Mouse (Mus musculus) liver, adult 2 months (tissue): ENCODE data around the gene Muc13.

Experiments
- CTCF ChIP-seq: fragments of 200-500 bp; IDR thresholded peaks from 2 replicates; pipeline ENCODE4 v1.5.1; 2011; ENCODE audit warnings: low read depth, low read length, control low read depth
- POLR2A ChIP-seq: fragments of 200-500 bp; IDR thresholded peaks from 2 replicates; pipeline ENCODE4 v1.6.1; 2011; ENCODE audit warnings: low read length, control low read depth; ENCODE audit not compliant: insufficient read depth; ENCODE audit errors: extremely low read depth

- TF ChIP-seq CTCF (no peak), POLR2A (no peak)
These were observed 45.8 kb upstream of the Muc13 start for GRCm38 (mm10) chr16:33747994-33748393.
